Mouse (Mus musculus): ENCODE data around the gene Baiap3. TPM values are rescaled to one million over a fixed set of nuclear protein-coding genes. Genes with fewer than 3 reads are reported as not detected.

Gene Baiap3
- total and polyA plus RNA-seq, 2 experiments = 0.18 to 0.43 TPM

DNA sequence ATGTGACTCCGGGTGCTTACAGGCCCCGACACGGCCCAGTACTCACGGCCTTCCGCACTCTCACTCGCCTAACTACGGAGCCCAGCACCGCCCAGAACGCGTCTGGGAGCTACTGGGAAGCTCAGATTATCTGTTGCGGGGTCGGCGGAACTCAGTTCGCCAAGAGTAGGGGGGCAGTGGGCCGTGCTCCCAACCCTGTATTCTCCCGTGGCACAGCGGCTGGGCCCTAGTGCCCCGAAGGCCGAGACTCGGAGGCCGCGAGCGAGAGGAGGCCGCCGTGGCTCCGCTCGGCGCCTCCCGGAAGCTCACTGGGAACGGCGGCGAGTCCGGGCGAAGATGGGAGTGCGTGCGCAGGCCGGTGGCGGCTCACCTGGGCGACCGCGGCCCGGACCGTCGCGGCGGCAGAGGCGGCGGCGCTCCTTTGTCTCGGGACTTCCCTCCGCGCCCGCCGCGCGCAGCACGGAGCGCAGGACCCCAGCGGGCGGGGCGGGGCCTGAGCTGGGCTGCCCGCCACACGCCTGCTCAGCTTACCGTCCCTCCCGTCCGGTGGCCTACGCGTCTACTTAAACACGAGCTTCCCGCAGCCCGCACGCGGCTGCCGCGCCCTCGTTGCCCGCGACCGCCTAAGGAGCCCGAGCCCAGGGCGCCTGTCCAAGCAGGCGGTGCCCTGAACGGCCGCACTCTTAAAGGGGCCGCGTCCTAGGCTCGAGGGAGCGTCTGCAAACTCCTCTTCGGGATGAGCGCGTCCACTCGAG is 17.0 kb upstream of the Baiap3 start:
- Histone ChIP-seq H3K9ac (ENCODE audit: low read depth, low read length) (peak overlapping the region; percentile 92), H3K4me1 (ENCODE audit: control insufficient read depth, insufficient read depth, low read length) (peaks cover 34% of the 10 kb centered on the region), H3K27ac (replicated peaks; ENCODE audit: insufficient read depth, low read depth, low read length) (peak overlapping the region; percentile 96), H3K4me3 (ENCODE audit: insufficient read depth, low read depth, low read length) (peak overlapping the region; percentile 91), H3K27me3 (ENCODE audit: control insufficient read depth, insufficient read depth, low read length) (no peaks in the 10 kb centered on the region), H3K79me2 (ENCODE audit: control insufficient read depth, insufficient read depth, low read length) (peaks cover 31% of the 10 kb centered on the region), H3K36me3 (ENCODE audit: control insufficient read depth, insufficient read depth, low read length) (peaks cover 7% of the 10 kb centered on the region; the same call in 1 of the 2 replicates)
- WGBS = under 1% methylated on average over 85 of the region's 92 CpGs
- peak; percentile 44 for DNase-seq (ENCODE audit: extremely low read depth, low read depth, low spot score)
- TF ChIP-seq CTCF (IDR thresholded peaks at IDR 0.05; ENCODE audit: low read depth, low read length) = no peak
- peak; percentile 45 for TF ChIP-seq POLR2A (IDR thresholded peaks at IDR 0.05; ENCODE audit: extremely low read depth, insufficient read depth, low read length)

DNA sequence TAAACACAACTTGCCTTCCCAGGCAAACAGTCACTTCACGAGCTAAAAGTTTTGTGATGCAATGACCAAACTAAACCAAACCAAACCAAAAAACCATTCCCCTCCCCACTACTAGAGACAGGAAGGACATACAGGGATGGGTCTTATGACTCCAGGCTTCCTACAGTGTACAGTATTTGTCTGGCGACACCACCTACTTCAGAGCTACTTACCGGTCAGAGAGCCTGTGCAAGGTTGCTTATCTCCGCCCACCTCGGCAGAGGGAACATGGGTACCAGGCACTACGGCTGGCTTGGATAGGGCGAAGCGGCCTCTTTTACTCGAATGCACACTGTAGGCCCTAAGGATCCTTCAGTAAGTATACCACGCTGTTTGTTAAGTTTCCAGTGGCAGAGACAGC is 16.2 kb upstream of the Baiap3 start:
- Histone ChIP-seq H3K27ac (replicated peaks; ENCODE audit: insufficient read depth, low read depth, low read length) (peak overlapping the region; percentile 96), H3K27me3 (ENCODE audit: control insufficient read depth, insufficient read depth, low read length) (no peaks in the 10 kb centered on the region), H3K36me3 (ENCODE audit: control insufficient read depth, insufficient read depth, low read length) (peaks cover 15% of the 10 kb centered on the region), H3K79me2 (ENCODE audit: control insufficient read depth, insufficient read depth, low read length) (peaks cover 31% of the 10 kb centered on the region), H3K4me1 (ENCODE audit: control insufficient read depth, insufficient read depth, low read length) (peaks cover 34% of the 10 kb centered on the region), H3K9ac (ENCODE audit: low read depth, low read length) (peak overlapping the region; percentile 92), H3K4me3 (ENCODE audit: insufficient read depth, low read depth, low read length) (peak overlapping the region; percentile 91)
- DNase-seq (ENCODE audit: extremely low read depth, low read depth, low spot score) = peak; percentile 62
- under 1% methylated on average over 10 of the region's 10 CpGs for WGBS
- no peak for TF ChIP-seq POLR2A (IDR thresholded peaks at IDR 0.05; ENCODE audit: extremely low read depth, insufficient read depth, low read length)

DNA sequence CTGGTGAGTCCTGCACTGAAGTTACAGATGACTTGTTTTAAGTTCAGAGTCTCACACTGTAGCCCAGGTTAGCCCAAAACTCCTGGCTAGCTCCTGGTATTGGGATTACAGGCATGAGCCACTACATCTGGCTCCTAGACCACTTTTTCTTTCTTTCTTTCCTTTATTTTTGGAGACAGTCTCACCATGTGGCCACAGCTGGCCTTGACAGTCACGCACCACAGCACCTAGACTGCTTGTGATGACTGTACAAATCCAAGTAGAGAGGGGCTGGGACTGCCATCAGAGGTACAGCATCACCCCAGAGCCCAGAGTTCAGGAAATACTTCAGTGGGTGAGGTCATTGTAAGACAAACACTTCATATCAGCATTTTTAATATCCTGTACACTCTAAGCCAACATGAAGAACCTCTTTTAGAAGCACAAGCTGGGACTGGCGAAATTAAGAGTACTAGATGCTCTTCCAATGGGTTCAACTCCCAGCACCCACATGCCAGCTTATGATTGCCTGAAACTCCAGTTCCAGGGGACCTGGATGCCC is 14.7 kb upstream of the Baiap3 start:
- no peak for TF ChIP-seq POLR2A (IDR thresholded peaks at IDR 0.05; ENCODE audit: extremely low read depth, insufficient read depth, low read length)
- TF ChIP-seq CTCF (IDR thresholded peaks at IDR 0.05; ENCODE audit: low read depth, low read length) = no peak
- 60% methylated on average over 2 of the region's 2 CpGs for WGBS
- Histone ChIP-seq H3K9ac (ENCODE audit: low read depth, low read length) (no peak overlapping the region), H3K79me2 (ENCODE audit: control insufficient read depth, insufficient read depth, low read length) (peaks cover 31% of the 10 kb centered on the region), H3K4me1 (ENCODE audit: control insufficient read depth, insufficient read depth, low read length) (peaks cover 26% of the 10 kb centered on the region), H3K27ac (replicated peaks; ENCODE audit: insufficient read depth, low read depth, low read length) (no peak overlapping the region), H3K4me3 (ENCODE audit: insufficient read depth, low read depth, low read length) (no peak overlapping the region), H3K27me3 (ENCODE audit: control insufficient read depth, insufficient read depth, low read length) (no peaks in the 10 kb centered on the region), H3K36me3 (ENCODE audit: control insufficient read depth, insufficient read depth, low read length) (peaks cover 28% of the 10 kb centered on the region)
- DNase-seq (ENCODE audit: extremely low read depth, low read depth, low spot score) = no peak

DNA sequence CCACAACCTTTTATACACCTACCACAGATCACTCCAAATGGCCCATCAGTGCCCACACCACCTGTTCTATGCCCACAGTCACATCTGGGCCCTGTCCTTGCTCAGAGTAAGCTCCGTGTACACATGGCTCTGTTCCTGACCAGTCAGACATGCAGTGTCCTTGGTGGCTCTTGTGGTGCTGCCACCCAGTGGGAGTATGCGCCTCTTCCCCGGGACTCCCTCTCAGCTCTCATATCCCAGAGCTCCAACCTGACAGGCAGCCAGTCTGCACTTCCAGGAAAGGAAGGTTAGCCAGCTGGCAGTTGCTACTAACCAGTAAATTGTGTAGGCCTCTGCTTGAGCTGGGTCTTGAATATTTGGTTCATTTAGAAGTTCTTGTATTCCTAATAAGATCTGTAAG is 8.3 kb upstream of the Baiap3 start:
- WGBS = 12% methylated on average over 3 of the region's 3 CpGs
- H3K4me1 ChIP-seq (ENCODE audit: control insufficient read depth, insufficient read depth, low read length) = no peaks in the 10 kb centered on the region
- no peak overlapping the region for H3K9ac ChIP-seq (ENCODE audit: low read depth, low read length)
- DNase-seq (ENCODE audit: extremely low read depth, low read depth, low spot score) = peak; percentile 63
- H3K36me3 ChIP-seq (ENCODE audit: control insufficient read depth, insufficient read depth, low read length) = peaks cover 54% of the 10 kb centered on the region
- TF ChIP-seq CTCF (IDR thresholded peaks at IDR 0.05; ENCODE audit: low read depth, low read length) (peak; percentile 63), POLR2A (IDR thresholded peaks at IDR 0.05; ENCODE audit: extremely low read depth, insufficient read depth, low read length) (no peak)
- no peak overlapping the region for H3K4me3 ChIP-seq (ENCODE audit: insufficient read depth, low read depth, low read length)
- H3K27me3 ChIP-seq (ENCODE audit: control insufficient read depth, insufficient read depth, low read length) = no peaks in the 10 kb centered on the region
- H3K79me2 ChIP-seq (ENCODE audit: control insufficient read depth, insufficient read depth, low read length) = peaks cover 6% of the 10 kb centered on the region; the same call in 1 of the 2 replicates
- H3K27ac ChIP-seq (replicated peaks; ENCODE audit: insufficient read depth, low read depth, low read length) = no peak overlapping the region

DNA sequence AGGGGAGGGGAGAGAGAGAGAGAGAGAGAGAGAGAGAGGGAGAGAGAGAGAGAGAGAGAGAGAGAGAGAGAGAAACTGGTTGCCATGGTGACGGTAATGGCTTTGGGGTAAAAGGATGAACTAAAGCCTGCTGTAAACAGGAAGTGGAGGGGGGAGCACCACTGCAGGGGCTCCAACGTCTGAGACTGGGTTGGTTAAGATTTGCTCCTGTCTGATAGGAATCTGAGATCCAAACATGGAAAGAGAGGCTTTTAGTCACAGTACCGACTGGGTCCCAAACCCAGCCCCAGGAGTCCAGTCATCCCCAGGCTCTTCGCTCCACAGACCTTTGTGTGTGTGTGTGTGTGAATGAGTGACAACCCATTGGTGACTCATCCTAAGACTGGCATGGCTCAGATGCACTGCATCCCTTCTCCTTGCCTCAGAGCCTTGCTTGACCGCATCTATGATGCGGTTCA is 1.7 kb upstream of the Baiap3 start:
- no peak for TF ChIP-seq CTCF (IDR thresholded peaks at IDR 0.05; ENCODE audit: low read depth, low read length)
- TF ChIP-seq POLR2A (IDR thresholded peaks at IDR 0.05; ENCODE audit: extremely low read depth, insufficient read depth, low read length) = no peak
- DNase-seq (ENCODE audit: extremely low read depth, low read depth, low spot score) = no peak
- Histone ChIP-seq H3K4me1 (ENCODE audit: control insufficient read depth, insufficient read depth, low read length) (no peaks in the 10 kb centered on the region; the same call in 1 of the 2 replicates), H3K9ac (ENCODE audit: low read depth, low read length) (no peak overlapping the region), H3K27ac (replicated peaks; ENCODE audit: insufficient read depth, low read depth, low read length) (no peak overlapping the region), H3K36me3 (ENCODE audit: control insufficient read depth, insufficient read depth, low read length) (peaks cover 6% of the 10 kb centered on the region; the same call in 1 of the 2 replicates), H3K79me2 (ENCODE audit: control insufficient read depth, insufficient read depth, low read length) (no peaks in the 10 kb centered on the region), H3K4me3 (ENCODE audit: insufficient read depth, low read depth, low read length) (no peak overlapping the region), H3K27me3 (ENCODE audit: control insufficient read depth, insufficient read depth, low read length) (peaks cover 15% of the 10 kb centered on the region; the same call in 1 of the 2 replicates)
- WGBS = 60% methylated on average over 6 of the region's 6 CpGs

DNA sequence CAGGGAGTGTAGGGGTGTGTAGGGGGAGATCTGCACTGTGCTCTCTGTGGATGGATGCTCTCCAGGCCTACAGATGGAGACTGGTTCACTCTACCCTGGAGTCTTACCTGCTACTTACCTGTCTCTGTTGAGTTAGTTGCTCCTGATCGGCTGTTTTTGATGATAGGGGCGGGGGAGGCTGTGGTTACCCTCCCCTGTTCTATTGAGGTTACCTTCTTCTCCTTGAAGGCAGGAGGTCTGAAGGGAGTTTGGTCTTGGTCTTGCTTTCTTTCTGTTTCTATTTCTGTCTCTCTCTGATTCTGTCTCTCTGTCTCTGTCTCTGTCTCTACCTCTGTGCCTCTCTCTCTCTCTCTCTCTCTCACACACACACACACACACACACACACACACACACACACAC is 1.1 kb downstream of the Baiap3 start:
- H3K27me3 ChIP-seq (ENCODE audit: control insufficient read depth, insufficient read depth, low read length) = peaks cover 15% of the 10 kb centered on the region; the same call in 1 of the 2 replicates
- 73% methylated on average over 2 of the region's 2 CpGs for WGBS

More for the DNA sequence above, 1.1 kb downstream of the Baiap3 start:
- no peak for DNase-seq (ENCODE audit: extremely low read depth, low read depth, low spot score)
- H3K9ac ChIP-seq (ENCODE audit: low read depth, low read length) = no peak overlapping the region
- H3K4me1 ChIP-seq (ENCODE audit: control insufficient read depth, insufficient read depth, low read length) = no peaks in the 10 kb centered on the region; the same call in 1 of the 2 replicates
- TF ChIP-seq CTCF (IDR thresholded peaks at IDR 0.05; ENCODE audit: low read depth, low read length) (no peak), POLR2A (IDR thresholded peaks at IDR 0.05; ENCODE audit: extremely low read depth, insufficient read depth, low read length) (no peak)
- no peak overlapping the region for H3K4me3 ChIP-seq (ENCODE audit: insufficient read depth, low read depth, low read length)
- H3K36me3 ChIP-seq (ENCODE audit: control insufficient read depth, insufficient read depth, low read length) = peaks cover 3% of the 10 kb centered on the region; the same call in 1 of the 2 replicates
- no peak overlapping the region for H3K27ac ChIP-seq (replicated peaks; ENCODE audit: insufficient read depth, low read depth, low read length)
- no peaks in the 10 kb centered on the region for H3K79me2 ChIP-seq (ENCODE audit: control insufficient read depth, insufficient read depth, low read length)

Measured in liver, adult 2 months (tissue).